8 mouse cellular contexts compared by ENCODE assay signal in the genomic region with DNA sequence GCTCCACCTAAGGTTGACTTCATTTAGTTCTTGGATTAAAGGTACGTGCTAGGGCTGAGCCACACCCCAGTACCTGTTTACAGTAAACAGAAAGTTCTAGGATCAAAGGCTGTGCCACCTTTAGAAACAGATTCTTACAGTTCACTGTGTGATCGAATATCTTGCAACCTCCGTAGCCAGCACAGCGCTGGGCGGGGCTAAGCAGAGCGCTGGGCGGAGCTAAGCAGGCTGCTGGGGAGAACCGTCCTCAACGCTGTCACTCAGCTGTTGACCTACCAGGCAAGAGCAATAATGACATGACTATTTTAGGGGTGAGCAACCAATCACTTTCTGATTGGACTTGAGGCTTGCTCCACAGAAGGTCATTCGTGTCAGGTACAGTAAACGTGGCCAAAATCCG. TPM values are rescaled to one million over a fixed set of nuclear protein-coding genes. Genes with fewer than 3 reads are reported as not detected.
DNase-seq lines count a peak whose midpoint lies in the region; ATAC-seq and TF ChIP-seq lines count a peak whose summit lies in the region.

No protein-coding gene starts in this region.

- peak overlapping the region; percentile 84 for H3K27ac ChIP-seq in bone marrow macrophage, adult 2 months (ENCODE audit: insufficient read depth, low read depth, low read length)
- H3K27ac ChIP-seq in hindbrain, embryonic 12.5 days, result no peak overlapping the region
- no peak overlapping the region for H3K27ac ChIP-seq in limb, embryonic 15.5 days
- no peak overlapping the region for H3K27ac ChIP-seq in neural tube, embryonic 12.5 days

- ATAC-seq in hindbrain, embryonic 12.5 days (ENCODE audit: low FRiP score), result peak; percentile 48; the same call in 1 of the 2 replicates
- no peak for ATAC-seq in limb, embryonic 15.5 days (ENCODE audit: insufficient number of reproducible peaks, low FRiP score, low TSS enrichment, low read depth)
- ATAC-seq in neural tube, embryonic 12.5 days (ENCODE audit: low FRiP score, low read depth), result no peak

- H3K27me3 ChIP-seq in hindbrain, embryonic 12.5 days, result peaks cover 14% of the 10 kb centered on the region; the same call in 1 of the 2 replicates
- H3K27me3 ChIP-seq in limb, embryonic 15.5 days, result 0 out of 2 replicates have a peak, but pooled peaks cover 10% of the 10 kb centered on the region
- H3K27me3 ChIP-seq in neural tube, embryonic 12.5 days (replicated peaks), result no peaks in the 10 kb centered on the region

- intact Hi-C loops in left cerebral cortex, postnatal 36 days (cut with DNase I), result loop anchor here (10.0 kb wide), 1 partner anchor 226 kb away; no protein-coding TSS in a partner anchor

- no peak for TF ChIP-seq POLR2A in bone marrow macrophage, adult 2 months (IDR thresholded peaks at IDR 0.05; ENCODE audit: borderline replicate concordance, low read depth, low read length)

- no peaks in the 10 kb centered on the region for H3K9me3 ChIP-seq in hindbrain, embryonic 12.5 days (replicated peaks)
- H3K9me3 ChIP-seq in limb, embryonic 15.5 days, result no peaks in the 10 kb centered on the region
- H3K9me3 ChIP-seq in neural tube, embryonic 12.5 days, result no peaks in the 10 kb centered on the region

- H3K4me2 ChIP-seq in hindbrain, embryonic 12.5 days (replicated peaks), result no peak overlapping the region
- H3K4me2 ChIP-seq in limb, embryonic 15.5 days, result peak overlapping the region; percentile 24
- H3K4me2 ChIP-seq in neural tube, embryonic 12.5 days (replicated peaks), result peak overlapping the region; percentile 37; the same call in 1 of the 2 replicates

- 8% methylated on average over 12 of the region's 12 CpGs for WGBS in hindbrain, embryonic 12.5 days
- WGBS in limb, embryonic 15.5 days, result 11% methylated on average over 12 of the region's 12 CpGs
- WGBS in neural tube, embryonic 12.5 days, result 10% methylated on average over 12 of the region's 12 CpGs

- H3K4me1 ChIP-seq in bone marrow macrophage, adult 2 months (ENCODE audit: control insufficient read depth, insufficient read depth, low read length), result peaks cover 22% of the 10 kb centered on the region
- H3K4me1 ChIP-seq in hindbrain, embryonic 12.5 days, result peaks cover 6% of the 10 kb centered on the region
- H3K4me1 ChIP-seq in limb, embryonic 15.5 days, result peaks cover 4% of the 10 kb centered on the region; the same call in 1 of the 2 replicates
- H3K4me1 ChIP-seq in neural tube, embryonic 12.5 days, result no peaks in the 10 kb centered on the region

- no peak overlapping the region for H3K4me3 ChIP-seq in bone marrow macrophage, adult 2 months (ENCODE audit: insufficient read depth, low read length)
- no peak overlapping the region for H3K4me3 ChIP-seq in hindbrain, embryonic 12.5 days
- no peak overlapping the region for H3K4me3 ChIP-seq in limb, embryonic 15.5 days
- H3K4me3 ChIP-seq in neural tube, embryonic 12.5 days, result no peak overlapping the region

- no peak for TF ChIP-seq CTCF in bone marrow macrophage, adult 2 months (IDR thresholded peaks at IDR 0.05; ENCODE audit: low read depth, low read length)

- no peak overlapping the region for H3K9ac ChIP-seq in hindbrain, embryonic 12.5 days
- H3K9ac ChIP-seq in limb, embryonic 15.5 days, result no peak overlapping the region
- no peak overlapping the region for H3K9ac ChIP-seq in neural tube, embryonic 12.5 days

- H3K36me3 ChIP-seq in hindbrain, embryonic 12.5 days, result no peaks in the 10 kb centered on the region
- H3K36me3 ChIP-seq in limb, embryonic 15.5 days, result no peaks in the 10 kb centered on the region
- no peaks in the 10 kb centered on the region for H3K36me3 ChIP-seq in neural tube, embryonic 12.5 days

- DNase-seq in adrenal gland, adult (ENCODE audit: inconsistent age in 2 of 2, low spot score in 1 of 2), result peak; percentile 54 to 74
- DNase-seq in adrenal gland, adult 8-10 months, result no peak
- DNase-seq in ovary, postnatal 36 days (ENCODE audit: low spot score), result no peak
- DNase-seq in left cerebral cortex, postnatal 36 days (ENCODE audit: low spot score in 2 of 2), result no peak

RNA-seq across cellular contexts. Expression of a gene that starts 7.9 kb away (rescaled TPM):
- total RNA-seq in adrenal gland, adult 8-10 months (2022), result 100 to 1,000 TPM in 3 of 4 experiments, 10 to 100 TPM in 1; 77.8 to 122 (median 108) TPM
- polyA plus RNA-seq in bone marrow macrophage, adult 2 months (2012; ENCODE audit: insufficient read depth, insufficient read length, missing spikeins), result 41.7 and 45.7 TPM in 2 replicates
- polyA plus RNA-seq in hindbrain, embryonic 12.5 days (2016; fragmentation: Nextera tagmentation; extraction: Ambion mirVana), result 43.6 and 45.8 TPM in 2 replicates
- 29.6 and 30.5 TPM in 2 replicates for polyA plus RNA-seq in limb, embryonic 15.5 days (2015; fragmentation: Nextera tagmentation; extraction: Ambion mirVana)
- 48.5 and 50.6 TPM in 2 replicates for polyA plus RNA-seq in neural tube, embryonic 12.5 days (2016; fragmentation: Nextera tagmentation; extraction: Ambion mirVana)
- total RNA-seq in left cerebral cortex, postnatal 36 days (2021), result 10 to 100 TPM; 60.7 to 60.8 TPM

RNA-seq across cellular contexts. Expression of a gene that starts 34.3 kb away (rescaled TPM):
- 1 to 10 TPM; 5.7 to 8.5 (median 6.7) TPM for total RNA-seq in adrenal gland, adult 8-10 months (2022)
- polyA plus RNA-seq in bone marrow macrophage, adult 2 months (2012; ENCODE audit: insufficient read depth, insufficient read length, missing spikeins), result 2.2 and 2.8 TPM in 2 replicates
- polyA plus RNA-seq in hindbrain, embryonic 12.5 days (2016; fragmentation: Nextera tagmentation; extraction: Ambion mirVana), result 41.4 and 43.0 TPM in 2 replicates
- polyA plus RNA-seq in limb, embryonic 15.5 days (2015; fragmentation: Nextera tagmentation; extraction: Ambion mirVana), result 13.6 and 15.9 TPM in 2 replicates
- polyA plus RNA-seq in neural tube, embryonic 12.5 days (2016; fragmentation: Nextera tagmentation; extraction: Ambion mirVana), result 42.6 and 43.1 TPM in 2 replicates
- total RNA-seq in left cerebral cortex, postnatal 36 days (2021), result 10 to 100 TPM; 33.8 to 38.0 TPM

RNA-seq across cellular contexts. Expression of a gene that starts 36.1 kb away (rescaled TPM):
- total RNA-seq in adrenal gland, adult 8-10 months (2022), result 100 to 1,000 TPM; 110 to 151 (median 127) TPM
- polyA plus RNA-seq in bone marrow macrophage, adult 2 months (2012; ENCODE audit: insufficient read depth, insufficient read length, missing spikeins), result 64.3 and 68.0 TPM in 2 replicates
- 24.6 and 25.8 TPM in 2 replicates for polyA plus RNA-seq in hindbrain, embryonic 12.5 days (2016; fragmentation: Nextera tagmentation; extraction: Ambion mirVana)
- polyA plus RNA-seq in limb, embryonic 15.5 days (2015; fragmentation: Nextera tagmentation; extraction: Ambion mirVana), result 20.6 and 21.6 TPM in 2 replicates
- 23.9 and 27.1 TPM in 2 replicates for polyA plus RNA-seq in neural tube, embryonic 12.5 days (2016; fragmentation: Nextera tagmentation; extraction: Ambion mirVana)
- total RNA-seq in left cerebral cortex, postnatal 36 days (2021), result 10 to 100 TPM; 57.9 to 60.6 TPM

RNA-seq across cellular contexts. Expression of a gene that starts 39.0 kb away (rescaled TPM):
- under 1 TPM; 0.09 to 0.28 (median 0.26) TPM for total RNA-seq in adrenal gland, adult 8-10 months (2022)
- not detected in 2 replicates for polyA plus RNA-seq in bone marrow macrophage, adult 2 months (2012; ENCODE audit: insufficient read depth, insufficient read length, missing spikeins)
- polyA plus RNA-seq in hindbrain, embryonic 12.5 days (2016; fragmentation: Nextera tagmentation; extraction: Ambion mirVana), result 0.12 TPM in 1 of 2 replicates, not detected in the other
- 0.06 TPM in 1 of 2 replicates, not detected in the other for polyA plus RNA-seq in limb, embryonic 15.5 days (2015; fragmentation: Nextera tagmentation; extraction: Ambion mirVana)
- polyA plus RNA-seq in neural tube, embryonic 12.5 days (2016; fragmentation: Nextera tagmentation; extraction: Ambion mirVana), result 0.13 and 0.18 TPM in 2 replicates
- total RNA-seq in left cerebral cortex, postnatal 36 days (2021), result not detected

Comparison
In these comparisons a context has a peak if more than half of its experiments do, and no peak if none do; other contexts are left out.
1. DNase-seq: peak in adrenal gland, adult (2 of 2); none in adrenal gland, adult 8-10 months (single experiment), ovary, postnatal 36 days (single experiment) and left cerebral cortex, postnatal 36 days (0 of 2).